Mouse (Mus musculus): ENCODE measurements at regions not wholly inside any gene's neighbourhood (a gene's known extent, or its start where the extent isn't known, plus 50 kb on each side); places are given as distances from the start of the nearest gene placed in this dataset.

DNA sequence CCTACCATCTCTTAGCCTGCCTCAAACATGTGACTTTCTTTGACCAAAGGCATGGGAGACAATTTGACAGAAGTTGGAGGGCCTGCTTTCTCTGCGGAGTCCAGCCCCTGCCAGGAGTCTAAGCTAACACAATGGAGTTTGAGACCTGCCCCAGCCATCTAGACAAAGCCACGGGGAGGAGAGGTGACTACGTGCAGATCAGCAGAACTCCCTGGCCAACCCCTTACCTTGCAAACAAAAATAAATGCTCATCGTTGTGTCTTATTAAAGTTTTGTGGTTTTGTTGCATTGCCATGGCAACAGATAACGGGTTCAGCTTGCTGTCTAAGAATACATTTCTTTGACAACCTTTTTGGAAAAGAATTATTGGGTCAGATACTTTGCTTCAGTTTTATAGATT, 282.2 kb upstream of the Stt3b start:
- TF ChIP-seq CTCF (IDR thresholded peaks at IDR 0.05; ENCODE audit: borderline replicate concordance, insufficient read depth, low read length): no peak
- no peak for TF ChIP-seq POLR2A (IDR thresholded peaks at IDR 0.05; ENCODE audit: low read depth, low read length)

Measured in embryonic fibroblast, embryonic 13.5 days (primary cell).